Mouse (Mus musculus): Measurements from ENCODE around the gene Gtse1.
"Not testable (repeated sequence)": the region's sequence is repeated elsewhere in the genome, so short reads cannot be mapped to it uniquely, and the experiment has no call there.

Gtse1 gene

GRCm38 (mm10) chr15:85859490-85860031 is at the start of gene Gtse1:
Gene Gtse1, plus strand, starts transcription at chr15:85859745.
- DNase-seq (ENCODE audit: low spot score) = peak; percentile 78

- no peak for DNase-seq (ENCODE audit: low spot score)
Observed at GRCm38 (mm10) chr15:85810462-85810805, 49.1 kb upstream of the Gtse1 start.

- DNase-seq (ENCODE audit: low spot score) = no peak
Observed at GRCm38 (mm10) chr15:85810806-85811521, 48.6 kb upstream of the Gtse1 start.

GRCm38 (mm10) chr15:85811535-85812277 is 47.8 kb upstream of the Gtse1 start, which contains the start of gene Cdpf1:
Gene Cdpf1, minus strand, starts transcription at chr15:85811697.
- peak; percentile 99 for DNase-seq (ENCODE audit: low spot score)

- DNase-seq (ENCODE audit: low spot score) = no peak
Observed at GRCm38 (mm10) chr15:85813428-85813827, 46.1 kb upstream of the Gtse1 start.

- peak; percentile 38 for DNase-seq (ENCODE audit: low spot score)
Observed at GRCm38 (mm10) chr15:85821203-85822010, 38.1 kb upstream of the Gtse1 start, which contains the start of gene Pkdrej. Gene Pkdrej, minus strand, starts transcription at chr15:85821734.

- DNase-seq (ENCODE audit: low spot score) = no peak
Observed at GRCm38 (mm10) chr15:85822011-85822359, 37.6 kb upstream of the Gtse1 start.

GRCm38 (mm10) chr15:85826676-85827075 is 32.9 kb upstream of the Gtse1 start:
- DNase-seq (ENCODE audit: low spot score) = no peak

GRCm38 (mm10) chr15:85828071-85828470 is 31.5 kb upstream of the Gtse1 start:
- no peak for DNase-seq (ENCODE audit: low spot score)

GRCm38 (mm10) chr15:85829470-85829869 is 30.1 kb upstream of the Gtse1 start:
- DNase-seq (ENCODE audit: low spot score) = no peak

- DNase-seq (ENCODE audit: low spot score) = peak; percentile 58
Observed at GRCm38 (mm10) chr15:85831954-85832590, 27.5 kb upstream of the Gtse1 start, which contains the start of gene Ttc38. Gene Ttc38, plus strand, starts transcription at chr15:85832306.

- DNase-seq (ENCODE audit: low spot score) = no peak
Observed at GRCm38 (mm10) chr15:85832599-85832998, 26.9 kb upstream of the Gtse1 start.

GRCm38 (mm10) chr15:85835335-85835734 is 24.2 kb upstream of the Gtse1 start:
- no peak for DNase-seq (ENCODE audit: low spot score)

GRCm38 (mm10) chr15:85836887-85837286 is 22.7 kb upstream of the Gtse1 start:
- DNase-seq (ENCODE audit: low spot score) = no peak

- no peak for DNase-seq (ENCODE audit: low spot score)
Observed at GRCm38 (mm10) chr15:85840983-85841382, 18.6 kb upstream of the Gtse1 start.

GRCm38 (mm10) chr15:85841796-85842360 is 17.7 kb upstream of the Gtse1 start:
- no peak for DNase-seq (ENCODE audit: low spot score)

GRCm38 (mm10) chr15:85845071-85845470 is 14.5 kb upstream of the Gtse1 start:
- no peak for DNase-seq (ENCODE audit: low spot score)

GRCm38 (mm10) chr15:85851656-85852392 is 7.7 kb upstream of the Gtse1 start:
- no peak for DNase-seq (ENCODE audit: low spot score)

- no peak for DNase-seq (ENCODE audit: low spot score)
Observed at GRCm38 (mm10) chr15:85858980-85859489, 510 bp upstream of the Gtse1 start.

GRCm38 (mm10) chr15:85865913-85866312 is 6.4 kb downstream of the Gtse1 start:
- DNase-seq (ENCODE audit: low spot score) = not testable (repeated sequence)

Measured in ovary, postnatal 10 days (tissue).